Mouse (Mus musculus) ES-Bruce4 (cell line): Measurements from ENCODE around the gene E2f7.

ENCODE experiments used
- CTCF ChIP-seq: IDR thresholded peaks from one replicate; pipeline ENCODE4 v1.8.1; 2011; ENCODE audit warnings: low read depth, low read length
- POLR2A ChIP-seq: IDR thresholded peaks from one replicate; pipeline ENCODE4 v1.8.1; 2011; ENCODE audit warnings: low read length; ENCODE audit not compliant: insufficient read depth

DNA sequence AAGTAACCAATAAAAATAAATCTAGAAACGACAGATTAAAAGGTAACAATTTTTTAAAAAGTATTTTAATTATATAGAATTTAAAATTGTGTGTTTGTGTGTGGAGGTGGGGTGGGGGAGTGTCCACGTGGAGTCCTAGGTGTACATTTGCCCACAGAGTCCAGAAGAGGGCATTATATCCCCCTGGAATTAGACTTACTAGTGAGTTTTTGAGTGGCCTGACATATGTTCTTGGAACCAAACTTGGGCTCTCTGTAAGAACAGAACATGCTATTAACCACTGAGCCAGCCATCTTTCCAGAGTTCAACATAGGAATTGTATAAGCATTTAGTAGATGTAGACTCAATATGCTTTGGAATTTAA, 66.6 kb downstream of the E2f7 start:
- no peak for TF ChIP-seq POLR2A
- TF ChIP-seq CTCF = peak; percentile 6
